Mouse (Mus musculus) small intestine, adult 2 months (tissue): ENCODE results near the gene Ccdc159.

Source experiments
- CTCF ChIP-seq: fragments of 200-500 bp; IDR thresholded peaks from 2 replicates; pipeline ENCODE4 v1.5.1; 2012; ENCODE audit warnings: low read depth, mild to moderate bottlenecking, control low read depth, inconsistent platforms, low read length, moderate library complexity, mixed read lengths; ENCODE audit not compliant: insufficient replicate concordance, insufficient read length; ENCODE audit errors: extremely low read depth
- POLR2A ChIP-seq: fragments of 200-500 bp; IDR thresholded peaks from 2 replicates; pipeline ENCODE4 v1.6.1; 2012; ENCODE audit warnings: low read depth, mild to moderate bottlenecking, control low read depth, inconsistent platforms, low read length, moderate library complexity

- TF ChIP-seq POLR2A: no peak
- no peak for TF ChIP-seq CTCF
Observed at GRCm38 (mm10) chr9:21944267-21944666, 17.0 kb downstream of the Ccdc159 start.
